Mouse (Mus musculus) embryonic fibroblast, embryonic 13.5 days (primary cell): Measurements from ENCODE around the gene Tmprss7.

Experiments used
- CTCF ChIP-seq: IDR thresholded peaks from 2 replicates; pipeline ENCODE4 v1.5.1; 2011; ENCODE audit warnings: mild to moderate bottlenecking, control low read depth, low read length, moderate library complexity, borderline replicate concordance; ENCODE audit not compliant: insufficient read depth
- POLR2A ChIP-seq: IDR thresholded peaks from 2 replicates; pipeline ENCODE4 v1.6.1; 2011; ENCODE audit warnings: low read depth, mild to moderate bottlenecking, control low read depth, low read length, moderate library complexity

GRCm38 (mm10) chr16:45654465-45654864, 39.0 kb downstream of the Tmprss7 start:
- no peak for TF ChIP-seq POLR2A
- TF ChIP-seq CTCF = no peak
